Mouse (Mus musculus) forebrain, embryonic 10.5 days (tissue): ENCODE measurements around the gene Olfr887. TPM values are rescaled to one million over a fixed set of nuclear protein-coding genes. Genes with fewer than 3 reads are reported as not detected.

Experiments
- DNase-seq: peaks from one replicate; pipeline ENCODE4 v3.0.0-alpha.2; 2017; ENCODE audit warnings: low spot score; ENCODE audit errors: extremely low spot score
- H3K27ac ChIP-seq: fragments of 300-500 bp; sonication (generic); 2 replicates; pipeline ENCODE4 v1.5.1; 2016; ENCODE audit warnings: mild to moderate bottlenecking
- H3K27me3 ChIP-seq: fragments of 300-500 bp; sonication (generic); 2 replicates; pipeline ENCODE4 v1.6.1; 2016; ENCODE audit warnings: mild to moderate bottlenecking; ENCODE audit not compliant: poor library complexity, severe bottlenecking
- H3K36me3 ChIP-seq: fragments of 300-500 bp; sonication (generic); replicated peaks from 2 replicates; pipeline ENCODE4 v1.6.1; 2016; ENCODE audit warnings: mild to moderate bottlenecking, moderate library complexity
- H3K4me1 ChIP-seq: fragments of 300-500 bp; sonication (generic); 2 replicates; pipeline ENCODE4 v1.6.1; 2016
- H3K4me3 ChIP-seq: fragments of 300-500 bp; sonication (generic); 2 replicates; pipeline ENCODE4 v1.5.1; 2016; ENCODE audit warnings: mild to moderate bottlenecking, moderate library complexity
- H3K9me3 ChIP-seq: fragments of 300-500 bp; sonication (generic); 2 replicates; pipeline ENCODE4 v1.6.1; 2016; ENCODE audit warnings: mild to moderate bottlenecking, moderate library complexity
- WGBS: fragments of 180-500 bp; shearing (Covaris S2); methylation state at CpG from one replicate; pipeline ENCODE4 v1.1.7; 2016; 5-methylcytosine and 5-hydroxymethylcytosine counted together
- polyA plus RNA-seq: library from polyadenylated mRNA; unstranded; fragments of >200 nt; fragmentation: Nextera tagmentation; extraction: Ambion mirVana; gene quantifications from 2 replicates; pipeline ENCODE4 v1.2.1, GENCODE M21; 2016

The Olfr887 gene
- polyA plus RNA-seq, result not detected in 2 replicates

DNA sequence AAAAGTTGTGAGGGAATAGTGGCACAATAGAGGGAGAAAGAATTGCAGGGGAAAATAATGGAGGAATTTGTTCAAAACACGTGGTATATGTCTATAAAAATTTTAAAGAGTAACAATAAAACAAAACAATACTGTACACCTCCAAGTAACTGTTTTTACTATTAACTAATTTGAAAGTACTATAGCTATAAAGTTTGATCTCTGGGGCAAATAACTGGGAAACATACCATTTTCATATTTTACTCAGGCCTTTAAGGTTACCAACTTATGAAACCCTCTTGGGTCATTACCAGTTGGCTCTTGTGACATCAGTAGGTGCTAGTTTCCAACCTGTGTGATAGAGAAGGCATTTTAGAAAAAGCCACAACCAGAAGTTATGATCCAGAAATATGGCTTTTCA, at the start of gene Olfr887:
TSS of gene Olfr887 (plus strand) at position 301 of the 400 bp plus-strand sequence.
- Histone ChIP-seq H3K27ac (no peak within 1 kb of the TSS), H3K36me3 (no peaks in the 10 kb centered on the region), H3K27me3 (no peaks in the 10 kb centered on the region), H3K4me1 (no peaks in the 10 kb centered on the region), H3K9me3 (no peaks in the 10 kb centered on the region), H3K4me3 (no peak within 1 kb of the TSS)
- no peak for DNase-seq
- 85% methylated on average over 1 of the region's 1 CpGs for WGBS

DNA sequence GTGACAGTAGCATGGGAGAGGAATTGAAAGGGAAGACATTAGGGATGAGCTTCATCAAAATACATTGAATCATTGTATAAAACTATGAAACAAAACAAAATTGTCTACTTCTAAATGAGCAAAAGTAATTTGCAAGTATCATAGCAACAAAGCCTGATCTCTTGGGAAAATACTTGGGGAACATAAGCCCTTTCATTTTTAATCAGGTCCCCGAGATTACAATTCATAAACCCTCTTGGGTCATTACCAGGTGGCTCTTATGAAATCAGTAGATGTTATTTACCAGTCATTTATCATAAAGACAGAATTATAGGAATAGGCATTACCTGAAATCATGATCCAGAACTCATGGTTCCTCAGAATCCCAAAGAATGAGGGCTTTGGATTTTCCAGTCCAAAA, 37.6 kb upstream of the Olfr887 start, which contains the start of gene Olfr884:
TSS of gene Olfr884 (plus strand) at position 301 of the 400 bp plus-strand sequence.
- no peak for DNase-seq
- no peaks in the 10 kb centered on the region for H3K9me3 ChIP-seq
- no peak within 1 kb of the TSS for H3K4me3 ChIP-seq
- no peak within 1 kb of the TSS for H3K27ac ChIP-seq
- WGBS, result 87% methylated on average over 1 of the region's 1 CpGs
- H3K27me3 ChIP-seq, result no peaks in the 10 kb centered on the region
- no peaks in the 10 kb centered on the region for H3K36me3 ChIP-seq
- H3K4me1 ChIP-seq, result no peaks in the 10 kb centered on the region

DNA sequence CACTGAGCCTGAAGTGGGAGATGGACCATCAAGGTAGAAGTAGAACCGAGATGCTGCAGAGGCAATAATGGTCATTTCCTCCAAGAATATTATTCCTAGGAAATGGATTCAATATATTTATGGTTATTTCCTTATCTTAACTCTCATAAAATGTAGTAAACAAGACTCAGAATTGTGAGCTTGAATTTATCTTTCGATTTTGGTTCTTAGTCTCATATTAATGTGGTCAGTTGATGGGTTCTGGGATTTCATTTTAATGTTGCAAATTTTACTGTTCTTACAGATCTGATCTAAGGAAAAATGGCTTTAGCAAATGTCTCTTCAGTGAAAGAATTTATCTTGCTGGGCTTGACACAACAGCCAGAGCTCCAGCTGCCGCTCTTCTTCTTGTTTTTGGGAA, 22.9 kb upstream of the Olfr887 start, which contains the start of gene Olfr885:
TSS of gene Olfr885 (plus strand) at position 301 of the 400 bp plus-strand sequence.
- no peaks in the 10 kb centered on the region for H3K36me3 ChIP-seq
- no peak within 1 kb of the TSS for H3K27ac ChIP-seq
- no peaks in the 10 kb centered on the region for H3K4me1 ChIP-seq
- 95% methylated on average over 3 of the region's 3 CpGs for WGBS
- no peak within 1 kb of the TSS for H3K4me3 ChIP-seq
- no peak for DNase-seq
- no peaks in the 10 kb centered on the region for H3K27me3 ChIP-seq
- no peaks in the 10 kb centered on the region for H3K9me3 ChIP-seq

DNA sequence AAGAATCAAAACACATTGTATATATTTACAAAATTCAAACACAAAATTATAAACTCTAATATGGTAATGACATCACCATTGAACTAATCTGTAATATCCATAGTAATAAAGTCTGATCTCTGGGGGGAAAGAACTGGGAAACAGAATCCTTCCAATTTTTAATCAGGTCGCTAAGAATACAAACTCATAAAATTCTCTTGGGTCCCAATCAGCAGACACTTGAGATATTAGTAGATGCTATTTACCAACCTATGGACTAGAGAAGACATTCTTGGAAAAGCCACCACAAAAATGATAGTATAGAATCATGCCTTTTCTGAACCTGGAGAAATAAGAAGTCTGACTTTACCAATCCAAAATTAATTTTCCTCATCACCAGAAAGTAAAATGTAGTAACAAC, 24.0 kb downstream of the Olfr887 start, which contains the start of gene Olfr888:
TSS of gene Olfr888 (plus strand) at position 301 of the 400 bp plus-strand sequence.
- Histone ChIP-seq H3K4me3 (no peak within 1 kb of the TSS), H3K4me1 (no peaks in the 10 kb centered on the region), H3K9me3 (no peaks in the 10 kb centered on the region), H3K27me3 (no peaks in the 10 kb centered on the region), H3K27ac (no peak within 1 kb of the TSS), H3K36me3 (no peaks in the 10 kb centered on the region)
- 86% methylated on average over 1 of the region's 1 CpGs for WGBS
- no peak for DNase-seq

DNA sequence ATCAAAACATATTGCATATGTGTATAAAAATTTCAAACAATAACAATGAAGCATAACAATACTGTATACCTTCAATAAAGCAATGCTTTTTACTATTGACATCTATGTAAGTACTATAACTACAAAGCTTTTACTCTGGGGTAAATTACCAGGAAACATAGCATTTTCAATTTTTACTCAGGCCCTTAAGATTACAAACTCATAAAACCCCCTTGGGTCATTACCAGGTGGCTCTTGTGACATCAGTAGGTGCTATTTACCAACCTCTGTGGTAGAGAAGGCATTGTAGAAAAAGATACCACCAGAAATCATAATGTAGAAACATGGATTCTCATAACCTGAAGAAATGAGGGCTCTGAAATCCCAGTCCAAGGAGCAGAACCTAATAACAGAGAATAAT, 31.0 kb downstream of the Olfr887 start, which contains the start of gene Olfr889:
TSS of gene Olfr889 (plus strand) at position 301 of the 400 bp plus-strand sequence.
- no peaks in the 10 kb centered on the region for H3K27me3 ChIP-seq
- H3K4me1 ChIP-seq, result no peaks in the 10 kb centered on the region
- no peak within 1 kb of the TSS for H3K27ac ChIP-seq
- no peak for DNase-seq
- H3K9me3 ChIP-seq, result no peaks in the 10 kb centered on the region
- H3K4me3 ChIP-seq, result no peak within 1 kb of the TSS
- H3K36me3 ChIP-seq, result no peaks in the 10 kb centered on the region

Other genes starting within 250 kb of the Olfr887 start
- gene Olfr877, start 229.8 kb upstream of the Olfr887 start, polyA plus RNA-seq, result not detected in 2 replicates
- gene Olfr145, start 187.3 kb upstream of the Olfr887 start, polyA plus RNA-seq, result not detected in 2 replicates
- gene Olfr878, start 166.2 kb upstream of the Olfr887 start, polyA plus RNA-seq, result not detected in 2 replicates
- gene Olfr881, start 92.2 kb upstream of the Olfr887 start, polyA plus RNA-seq, result not detected in 2 replicates
- gene Olfr883, start 58.3 kb upstream of the Olfr887 start, polyA plus RNA-seq, result not detected in 2 replicates
- not detected in 2 replicates for gene Olfr884, start 37.5 kb upstream of the Olfr887 start, polyA plus RNA-seq
- gene Olfr885, start 22.8 kb upstream of the Olfr887 start, polyA plus RNA-seq, result not detected in 2 replicates
- not detected in 2 replicates for gene Olfr888, start 24.1 kb downstream of the Olfr887 start, polyA plus RNA-seq
- gene Olfr889, start 31.1 kb downstream of the Olfr887 start, polyA plus RNA-seq, result 0.16 and 0.19 TPM in 2 replicates
- not detected in 2 replicates for gene Olfr890, start 58.4 kb downstream of the Olfr887 start, polyA plus RNA-seq
- not detected in 2 replicates for gene Olfr891, start 96.7 kb downstream of the Olfr887 start, polyA plus RNA-seq
- not detected in 2 replicates for gene Olfr893, start 124.3 kb downstream of the Olfr887 start, polyA plus RNA-seq
- not detected in 2 replicates for gene Olfr894, start 134.0 kb downstream of the Olfr887 start, polyA plus RNA-seq
- not detected in 2 replicates for gene Olfr143, start 168.7 kb downstream of the Olfr887 start, polyA plus RNA-seq
- not detected in 2 replicates for gene Olfr895, start 183.8 kb downstream of the Olfr887 start, polyA plus RNA-seq
- not detected in 2 replicates for gene Olfr896-ps1, start 207.0 kb downstream of the Olfr887 start, polyA plus RNA-seq
- gene Olfr25, start 245.0 kb downstream of the Olfr887 start, polyA plus RNA-seq, result not detected in 2 replicates